Mouse (Mus musculus) lung, postnatal 0 days (tissue): ENCODE data around the gene Hoxc6.

Source experiments
- CTCF ChIP-seq: IDR thresholded peaks from 2 replicates; pipeline ENCODE4 v1.5.1; 2016; ENCODE audit warnings: antibody characterized with exemption, mild to moderate bottlenecking
- EP300 ChIP-seq: IDR thresholded peaks from 2 replicates; pipeline ENCODE4 v1.6.1; 2016; ENCODE audit warnings: antibody characterized with exemption, mild to moderate bottlenecking, control low read depth

DNA sequence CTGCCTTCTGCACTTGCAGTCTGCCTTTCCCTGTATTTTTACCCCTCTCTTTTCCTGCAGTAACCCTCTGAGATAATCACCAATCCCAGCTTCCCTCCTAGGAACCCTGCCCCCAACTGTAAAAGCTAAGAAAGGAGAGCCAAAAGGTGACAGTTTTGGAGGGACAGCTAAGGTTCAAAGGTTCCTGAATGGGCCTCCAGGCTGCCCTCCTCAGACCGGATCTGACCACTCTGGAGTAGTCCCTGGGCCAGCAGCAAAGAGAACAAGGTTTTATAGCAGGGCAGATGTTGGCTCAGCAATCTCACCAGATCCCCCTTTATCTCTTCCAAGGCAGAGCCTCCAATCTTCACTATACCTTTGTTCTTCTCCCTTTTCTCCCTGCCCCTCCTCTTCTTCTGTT is 44.2 kb downstream of the Hoxc6 start:
- no peak for TF ChIP-seq CTCF
- TF ChIP-seq EP300 = no peak
